Mouse (Mus musculus) fat pad, adult 2 months (tissue): ENCODE measurements around the gene Pds5b.
"Not testable (repeated sequence)": the region's sequence is repeated elsewhere in the genome, so short reads cannot be mapped to it uniquely, and the experiment has no call there.

Experiments used
- DNase-seq: peaks from one replicate; pipeline ENCODE4 v3.0.0-alpha.2; 2011; ENCODE audit warnings: low read depth, low spot score; ENCODE audit errors: extremely low read depth

Gene Pds5b

GRCm38 (mm10) chr5:150693277-150693676, 19.7 kb downstream of the Pds5b start:
- DNase-seq: no peak

DNA sequence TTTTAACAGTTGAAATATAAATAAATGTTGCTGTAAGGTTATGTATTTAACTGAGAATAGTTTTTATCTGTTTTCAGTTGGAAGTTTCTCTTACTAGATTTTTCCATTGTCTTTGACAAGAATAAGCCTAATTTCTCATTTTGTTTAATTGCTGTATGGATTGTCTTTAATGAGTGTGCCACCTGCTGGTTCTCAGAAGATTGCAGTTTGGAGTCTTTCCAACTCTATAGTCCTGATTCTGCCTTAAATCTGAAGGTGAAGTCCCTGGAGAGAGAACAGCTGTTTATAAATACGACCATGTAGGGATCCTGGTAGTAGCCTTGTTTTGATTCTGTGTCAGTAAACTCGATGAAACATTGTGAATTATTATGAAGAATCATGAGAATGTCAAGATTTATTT, 29.2 kb downstream of the Pds5b start:
- no peak for DNase-seq

DNA sequence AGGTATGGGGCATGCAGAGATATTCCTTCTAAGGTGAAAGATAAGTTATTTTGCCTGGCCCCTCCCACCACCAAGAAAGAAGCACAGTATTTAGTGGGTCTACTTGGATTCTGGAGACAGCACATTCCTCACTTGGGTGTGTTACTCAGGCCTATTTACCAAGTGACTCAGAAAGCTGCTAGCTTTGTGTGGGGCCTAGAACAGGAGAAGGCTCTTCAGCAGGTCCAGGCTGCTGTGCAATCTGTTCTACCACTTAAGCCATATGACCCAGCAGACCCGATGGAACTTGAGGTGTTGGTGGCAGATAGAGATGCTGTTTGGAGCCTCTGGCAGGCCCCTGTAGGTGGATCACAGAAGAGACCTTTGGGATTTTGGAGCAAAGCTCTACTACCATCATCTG, 33.1 kb downstream of the Pds5b start:
- not testable (repeated sequence) for DNase-seq

- DNase-seq: not testable (repeated sequence)
Observed at GRCm38 (mm10) chr5:150707181-150707580, 33.6 kb downstream of the Pds5b start.

- no peak for DNase-seq
Observed at GRCm38 (mm10) chr5:150711503-150711902, 38.0 kb downstream of the Pds5b start.

DNA sequence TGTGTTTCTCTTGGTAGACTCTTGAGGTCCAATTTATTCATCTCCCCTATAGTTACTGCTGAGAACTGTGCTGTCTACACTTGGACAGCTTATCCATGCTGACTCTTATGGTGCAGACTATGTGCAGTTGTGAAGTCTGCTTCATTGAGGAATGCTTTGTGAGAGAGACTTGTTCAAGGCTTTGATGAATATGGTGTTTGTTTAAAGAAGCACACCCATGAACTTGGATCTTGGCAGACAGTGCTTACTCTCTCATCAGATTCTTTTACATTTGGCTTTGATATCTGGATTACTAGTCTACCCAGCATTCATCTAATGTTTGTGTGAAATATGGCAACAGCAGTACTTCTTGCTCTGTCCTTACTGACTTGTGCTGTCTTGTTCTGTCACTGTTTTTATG, 39.9 kb downstream of the Pds5b start:
- DNase-seq: no peak

GRCm38 (mm10) chr5:150717775-150718174, 44.2 kb downstream of the Pds5b start:
- no peak for DNase-seq

DNA sequence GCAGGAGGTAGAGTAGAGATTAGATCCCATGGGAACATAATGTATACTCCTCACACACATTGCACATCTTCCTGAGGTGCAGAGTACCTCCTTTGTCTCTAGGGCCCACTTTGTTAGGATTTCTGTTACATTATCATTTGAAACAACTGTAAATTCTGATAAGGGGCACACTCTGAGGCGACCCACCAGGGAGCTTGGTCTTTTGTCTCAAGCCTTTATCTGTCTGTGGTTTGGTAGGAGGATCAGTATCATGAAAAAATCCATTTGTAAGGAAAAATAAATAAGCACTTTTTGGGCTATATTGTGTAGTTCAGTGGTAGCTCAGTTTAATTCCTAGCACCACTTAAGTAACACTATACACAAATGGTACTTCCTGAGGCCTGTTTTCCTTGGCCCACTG, 51.1 kb downstream of the Pds5b start:
- no peak for DNase-seq

DNA sequence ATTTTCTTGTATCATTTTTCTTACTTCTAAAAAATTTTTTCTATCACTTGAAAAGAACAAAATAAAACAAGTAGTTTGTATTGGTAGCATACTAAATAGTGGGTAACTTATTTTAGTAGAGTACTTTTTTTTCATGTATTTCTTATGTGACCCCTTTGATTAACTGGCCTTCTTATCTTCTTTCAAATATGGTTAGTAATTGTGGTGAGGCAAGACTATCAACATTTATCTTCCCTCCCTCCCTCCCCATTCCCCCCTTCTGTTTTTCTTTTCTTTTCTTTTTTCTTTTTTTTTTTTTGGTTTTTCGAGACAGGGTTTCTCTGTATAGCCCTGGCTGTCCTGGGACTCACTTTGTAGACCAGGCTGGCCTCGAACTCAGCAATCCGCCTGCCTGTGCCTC, 63.5 kb downstream of the Pds5b start:
- DNase-seq: not testable (repeated sequence)

DNA sequence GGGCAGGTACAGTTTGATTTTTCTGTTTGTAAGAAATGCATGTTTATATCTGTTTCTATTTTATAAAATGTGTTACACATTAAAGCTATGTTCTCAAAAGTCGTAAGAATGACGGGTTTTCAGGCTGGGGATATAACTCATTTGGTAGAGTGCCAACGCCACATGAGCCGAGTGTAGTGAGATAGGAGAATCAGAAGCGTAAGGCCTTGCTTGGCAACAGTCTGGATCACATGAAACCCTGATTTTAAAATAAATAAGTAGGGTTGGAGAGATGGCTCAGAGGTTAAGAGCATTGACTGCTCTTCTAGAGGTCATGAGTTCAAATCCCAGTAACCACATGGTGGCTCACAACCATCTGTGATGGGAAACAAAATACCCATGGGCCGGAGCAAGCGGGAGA, 65.8 kb downstream of the Pds5b start:
- no peak for DNase-seq

DNA sequence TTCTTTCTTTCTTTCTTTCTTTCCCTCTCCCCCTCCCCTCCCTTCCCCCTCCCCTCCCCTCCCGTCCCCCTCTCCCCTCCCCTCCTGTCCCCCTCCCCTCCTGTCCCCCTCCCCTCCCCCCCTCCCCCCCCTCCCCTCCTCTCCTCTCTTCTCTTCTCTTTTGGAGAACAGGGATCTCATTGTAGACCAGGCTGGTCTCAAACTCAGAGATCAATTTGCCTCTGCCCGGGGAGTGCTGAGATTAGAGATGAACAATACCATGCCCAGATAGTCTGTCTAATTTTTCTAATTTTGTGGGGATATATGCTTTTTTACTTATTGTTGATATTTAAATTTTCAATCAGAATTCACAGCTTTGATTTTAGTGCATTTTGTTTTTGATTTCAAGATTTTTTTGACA, 67.1 kb downstream of the Pds5b start:
- DNase-seq: no peak

DNA sequence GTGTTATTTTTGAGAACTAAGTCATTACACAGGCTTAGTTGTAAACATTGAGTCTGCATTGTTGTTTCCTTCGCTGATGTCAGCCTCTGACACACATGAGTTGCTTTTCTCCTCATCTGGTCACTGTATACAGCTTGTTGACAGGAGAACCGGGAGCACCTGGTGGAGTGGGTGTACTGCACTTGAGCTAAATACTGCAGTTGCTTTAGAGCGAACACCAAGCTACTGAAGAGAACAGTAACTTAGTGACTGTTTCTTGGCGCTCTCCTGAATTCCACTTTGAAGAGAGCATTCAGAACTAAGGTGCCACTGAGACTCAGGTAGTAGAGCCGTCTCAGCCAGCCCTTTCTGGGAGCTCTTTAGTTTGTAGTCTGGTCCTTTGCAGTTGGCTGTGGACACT, 83.1 kb downstream of the Pds5b start:
- no peak for DNase-seq

- no peak for DNase-seq
Observed at GRCm38 (mm10) chr5:150772403-150772802, 98.9 kb downstream of the Pds5b start.

- no peak for DNase-seq
Observed at GRCm38 (mm10) chr5:150773083-150773482, 99.5 kb downstream of the Pds5b start.

DNA sequence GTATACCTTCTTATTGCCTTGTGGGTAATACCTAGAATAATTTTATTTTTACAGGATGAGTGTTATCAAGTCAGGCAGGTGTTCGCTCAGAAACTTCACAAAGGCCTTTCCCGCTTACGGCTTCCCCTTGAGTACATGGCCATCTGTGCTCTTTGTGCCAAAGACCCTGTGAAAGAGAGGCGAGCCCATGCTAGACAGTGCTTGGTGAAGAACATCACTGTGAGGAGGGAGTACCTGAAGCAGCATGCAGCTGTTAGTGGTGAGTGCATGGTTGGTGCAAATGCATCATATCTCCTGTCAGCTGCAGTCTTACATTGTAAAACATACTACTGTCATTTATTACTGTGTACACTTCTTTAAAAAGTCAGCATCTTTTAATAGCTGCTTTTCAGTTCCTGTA, 114.7 kb downstream of the Pds5b start:
- DNase-seq: no peak

DNA sequence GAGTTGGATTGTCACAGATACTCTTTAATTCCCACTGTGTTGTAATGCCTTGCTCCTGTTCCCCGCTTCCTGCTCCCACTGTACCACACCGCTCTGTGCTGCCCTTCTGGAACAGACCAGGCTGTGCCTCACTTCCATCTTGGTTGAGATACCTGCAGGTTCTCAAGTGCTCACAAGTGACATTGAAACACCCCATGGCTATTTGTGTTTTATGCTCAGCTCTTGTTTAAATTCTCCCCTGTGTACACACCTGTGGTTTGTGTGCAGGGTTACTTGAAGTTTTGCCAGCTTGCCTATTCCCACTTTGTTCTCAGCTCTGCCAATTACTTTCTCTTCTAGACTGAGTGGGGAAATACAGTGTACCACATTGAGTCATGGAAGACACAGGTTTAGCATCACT, 115.5 kb downstream of the Pds5b start:
- no peak for DNase-seq

DNA sequence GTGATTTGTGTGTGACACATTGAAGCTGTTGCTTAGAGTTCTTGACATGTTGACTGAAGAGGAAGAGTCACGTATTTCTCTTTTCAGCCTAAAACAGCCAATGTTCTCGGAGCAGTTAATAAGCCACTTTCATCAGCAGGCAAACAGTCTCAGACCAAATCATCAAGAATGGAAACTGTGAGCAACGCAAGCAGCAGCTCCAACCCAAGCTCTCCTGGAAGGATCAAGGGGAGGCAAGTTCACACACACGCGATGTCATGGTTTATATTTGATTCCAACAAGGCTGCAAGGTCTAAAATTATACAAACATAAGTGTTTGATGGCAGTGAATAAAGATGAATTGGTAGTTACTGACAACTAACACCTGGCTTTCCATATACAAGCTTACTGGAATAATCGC, 120.6 kb downstream of the Pds5b start:
- no peak for DNase-seq

- no peak for DNase-seq
Observed at GRCm38 (mm10) chr5:150800056-150800455, 126.5 kb downstream of the Pds5b start.

- no peak for DNase-seq
Observed at GRCm38 (mm10) chr5:150814111-150814990, 140.8 kb downstream of the Pds5b start.

- no peak for DNase-seq
Observed at GRCm38 (mm10) chr5:150815400-150815799, 141.9 kb downstream of the Pds5b start.

- no peak for DNase-seq
Observed at GRCm38 (mm10) chr5:150816775-150817174, 143.2 kb downstream of the Pds5b start.

DNA sequence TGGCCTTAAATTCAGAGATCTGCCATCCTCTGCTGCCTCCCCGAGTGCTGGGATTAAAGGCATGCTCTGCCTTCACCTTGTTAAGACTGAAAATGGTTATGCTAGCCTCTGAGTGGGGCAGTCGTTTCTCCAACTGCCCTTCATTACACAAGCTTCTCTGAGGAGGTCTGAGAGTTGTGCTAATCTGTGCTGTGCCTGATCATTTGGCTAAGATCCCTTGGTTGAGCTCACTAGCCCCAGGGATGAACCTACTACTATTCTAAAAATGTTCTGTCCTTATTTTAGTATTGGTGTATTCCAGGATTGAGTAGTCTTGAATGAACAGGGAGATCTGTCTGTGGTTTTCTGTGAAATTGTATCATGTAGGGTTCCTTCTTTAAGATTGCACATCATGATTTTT, 144.5 kb downstream of the Pds5b start:
- no peak for DNase-seq

DNA sequence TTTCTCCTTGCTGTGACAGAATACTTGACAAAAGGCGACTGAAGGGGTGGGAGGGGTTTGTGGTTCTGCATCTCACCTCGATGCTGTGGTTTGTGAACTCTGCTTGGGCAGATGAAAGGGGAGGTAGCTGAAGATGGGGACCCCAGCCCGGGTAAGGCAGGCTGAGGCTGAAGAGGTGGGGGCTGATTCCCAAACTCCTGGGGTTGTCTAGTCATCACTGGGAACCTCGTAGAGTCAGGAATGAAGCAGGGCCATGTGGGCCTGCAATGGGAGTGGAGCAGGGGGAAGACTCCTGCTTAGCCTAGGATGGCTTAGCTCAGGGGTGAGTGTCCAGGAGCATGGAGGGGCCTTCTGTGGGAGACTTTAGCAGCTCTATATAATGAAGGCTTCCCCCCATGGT, 145.3 kb downstream of the Pds5b start:
- no peak for DNase-seq
